Mouse (Mus musculus) forebrain, postnatal 0 days (tissue): ENCODE results near the gene Gpc6. TPM values are rescaled to one million over a fixed set of nuclear protein-coding genes. Genes with fewer than 3 reads are reported as not detected.

Experiments
- ATAC-seq: fragments of 200-750 bp; cut with Nextera tagmentation; 2 replicates; pipeline ENCODE4 v1.8.0; 2017; ENCODE audit warnings: mild to moderate bottlenecking, moderate library complexity
- DNase-seq: peaks from one replicate; pipeline ENCODE4 v3.0.0-alpha.2; 2015
- H3K27ac ChIP-seq: fragments of 300-500 bp; sonication (generic); 2 replicates; pipeline ENCODE4 v1.5.1; 2014; ENCODE audit warnings: low read depth, mild to moderate bottlenecking, antibody characterized with exemption, low read length, moderate library complexity, mixed read lengths
- H3K27me3 ChIP-seq: fragments of 300-500 bp; sonication (generic); 2 replicates; pipeline ENCODE4 v1.6.1; 2014; ENCODE audit warnings: mild to moderate bottlenecking, low read length, mixed read lengths; ENCODE audit not compliant: insufficient read depth
- H3K36me3 ChIP-seq: fragments of 300-500 bp; sonication (generic); 2 replicates; pipeline ENCODE4 v1.6.1; 2014; ENCODE audit warnings: mild to moderate bottlenecking, moderate library complexity; ENCODE audit not compliant: insufficient read depth
- H3K4me1 ChIP-seq: fragments of 300-500 bp; sonication (generic); 2 replicates; pipeline ENCODE4 v1.6.1; 2014; ENCODE audit warnings: antibody characterized with exemption; ENCODE audit not compliant: insufficient read depth
- H3K4me2 ChIP-seq: fragments of 300-500 bp; sonication (generic); 2 replicates; pipeline ENCODE4 v1.6.1; 2014; ENCODE audit warnings: low read depth, mild to moderate bottlenecking, moderate library complexity
- H3K4me3 ChIP-seq: fragments of 300-500 bp; sonication (generic); 2 replicates; pipeline ENCODE4 v1.5.1; 2014; ENCODE audit warnings: low read depth, low read length, mixed read lengths
- H3K9ac ChIP-seq: fragments of 300-500 bp; sonication (generic); 2 replicates; pipeline ENCODE4 v1.6.1; 2014; ENCODE audit warnings: mild to moderate bottlenecking
- H3K9me3 ChIP-seq: fragments of 300-500 bp; sonication (generic); 2 replicates; pipeline ENCODE4 v1.6.1; 2016; ENCODE audit warnings: low read length
- CTCF ChIP-seq: sonication (generic); IDR thresholded peaks from 2 replicates; pipeline ENCODE4 v1.5.1; 2016; ENCODE audit warnings: antibody characterized with exemption, control low read depth, low read depth
- WGBS: fragments of 180-500 bp; shearing (Covaris S2); extraction: QIAGEN DNeasy Blood & Tissue Kit; methylation state at CpG from one replicate; pipeline ENCODE4 v1.1.7; 2014; 5-methylcytosine and 5-hydroxymethylcytosine counted together
- polyA plus RNA-seq: library from polyadenylated mRNA; unstranded; fragments of >200 nt; fragmentation: Nextera tagmentation; extraction: Ambion mirVana; gene quantifications from 2 replicates; pipeline ENCODE4 v1.2.1, GENCODE M21; 2015
- total RNA-seq: library from RNA; depleted of rRNA; stranded (reverse); fragments of >200 nt; gene quantifications from 2 replicates; pipeline ENCODE4 v1.2.3, GENCODE M21; 2014

The Gpc6 gene
- total and polyA plus RNA-seq, 2 experiments from 2014 or later: 10.9 to 20.8 TPM

- H3K9me3 ChIP-seq: no peaks in the 10 kb centered on the region
- ATAC-seq (no peak), DNase-seq (no peak)
- H3K4me3 ChIP-seq: no peak overlapping the region
- no peaks in the 10 kb centered on the region for H3K4me1 ChIP-seq
- H3K27ac ChIP-seq: no peak overlapping the region
- H3K36me3 ChIP-seq: no peaks in the 10 kb centered on the region
- no peak overlapping the region for H3K9ac ChIP-seq
- no peak overlapping the region for H3K4me2 ChIP-seq
- WGBS: 85% methylated on average over 6 of the region's 6 CpGs
- no peak for TF ChIP-seq CTCF
- H3K27me3 ChIP-seq: no peaks in the 10 kb centered on the region
Measured at GRCm38 (mm10) chr14:117498785-117499184, 573.7 kb downstream of the Gpc6 start.

GRCm38 (mm10) chr14:117499354-117499753 lies 574.2 kb downstream of the Gpc6 start:
- H3K27me3 ChIP-seq: no peaks in the 10 kb centered on the region
- no peak for ATAC-seq
- H3K27ac ChIP-seq: no peak overlapping the region
- H3K4me3 ChIP-seq: no peak overlapping the region
- no peak overlapping the region for H3K9ac ChIP-seq
- H3K9me3 ChIP-seq: no peaks in the 10 kb centered on the region
- H3K4me2 ChIP-seq: no peak overlapping the region
- 59% methylated on average over 4 of the region's 4 CpGs for WGBS
- H3K4me1 ChIP-seq: no peaks in the 10 kb centered on the region
- DNase-seq: no peak
- H3K36me3 ChIP-seq: no peaks in the 10 kb centered on the region
- no peak for TF ChIP-seq CTCF

- Histone ChIP-seq H3K27me3 (no peaks in the 10 kb centered on the region), H3K4me1 (no peaks in the 10 kb centered on the region), H3K4me3 (no peak overlapping the region), H3K9ac (no peak overlapping the region), H3K4me2 (no peak overlapping the region), H3K27ac (no peak overlapping the region), H3K36me3 (no peaks in the 10 kb centered on the region), H3K9me3 (no peaks in the 10 kb centered on the region)
- ATAC-seq: no peak
- no peak for TF ChIP-seq CTCF
- 90% methylated on average over 2 of the region's 2 CpGs for WGBS
- DNase-seq: no peak
Measured at GRCm38 (mm10) chr14:117514829-117515228, 589.7 kb downstream of the Gpc6 start.

DNA sequence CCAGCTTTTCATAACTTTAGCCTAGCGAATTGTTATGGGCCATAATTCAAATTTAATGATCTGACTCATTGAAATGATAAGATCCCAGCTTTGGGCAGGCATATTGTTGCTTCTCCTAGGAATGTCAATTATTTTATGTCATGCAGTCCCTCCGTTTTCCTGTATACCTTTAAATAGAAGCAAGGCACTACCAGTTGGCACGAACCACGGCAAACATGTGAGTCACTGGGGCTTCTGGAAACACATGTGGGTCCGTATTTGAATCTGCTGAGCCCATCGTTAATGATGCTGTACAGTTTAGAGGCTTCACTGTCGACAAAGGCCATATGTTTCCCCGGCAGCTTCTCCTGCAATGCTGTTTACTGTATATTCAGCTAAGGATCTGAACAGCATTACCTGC lies 594.5 kb downstream of the Gpc6 start:
- Histone ChIP-seq H3K9ac (no peak overlapping the region), H3K27me3 (no peaks in the 10 kb centered on the region), H3K27ac (no peak overlapping the region), H3K4me1 (no peaks in the 10 kb centered on the region), H3K9me3 (no peaks in the 10 kb centered on the region), H3K4me3 (no peak overlapping the region), H3K4me2 (no peak overlapping the region), H3K36me3 (no peaks in the 10 kb centered on the region)
- WGBS: 37% methylated on average over 8 of the region's 8 CpGs
- no peak for TF ChIP-seq CTCF
- DNase-seq (peak; percentile 19), ATAC-seq (no peak; the same call in 1 of the 2 replicates)

DNA sequence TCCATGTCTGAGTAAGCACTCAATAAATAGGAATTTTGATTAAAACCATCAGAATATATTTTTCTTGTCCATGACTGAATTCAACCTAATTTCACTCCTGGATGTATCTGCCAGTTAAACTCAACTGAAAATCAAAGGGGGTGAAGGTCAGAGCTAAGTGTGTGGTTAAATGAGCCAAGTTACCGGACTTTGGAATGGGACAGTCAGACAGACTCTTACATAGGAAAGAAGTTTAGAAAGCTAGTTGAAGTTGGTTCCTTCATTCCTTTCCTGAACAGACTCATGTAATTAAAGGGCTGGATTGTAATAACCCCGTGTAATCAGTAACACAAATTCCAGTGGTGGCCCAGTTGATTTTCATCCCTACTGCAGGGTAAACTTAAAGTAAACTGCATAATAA lies 595.6 kb downstream of the Gpc6 start:
- H3K4me2 ChIP-seq: no peak overlapping the region
- WGBS: 87% methylated on average over 2 of the region's 2 CpGs
- H3K4me3 ChIP-seq: no peak overlapping the region
- no peak overlapping the region for H3K27ac ChIP-seq
- ATAC-seq (no peak), DNase-seq (no peak)
- no peak for TF ChIP-seq CTCF
- no peaks in the 10 kb centered on the region for H3K4me1 ChIP-seq
- no peaks in the 10 kb centered on the region for H3K27me3 ChIP-seq
- no peaks in the 10 kb centered on the region for H3K9me3 ChIP-seq
- H3K9ac ChIP-seq: no peak overlapping the region
- H3K36me3 ChIP-seq: no peaks in the 10 kb centered on the region

- no peaks in the 10 kb centered on the region for H3K27me3 ChIP-seq
- H3K27ac ChIP-seq: no peak overlapping the region
- H3K36me3 ChIP-seq: no peaks in the 10 kb centered on the region
- no peak overlapping the region for H3K4me3 ChIP-seq
- no peaks in the 10 kb centered on the region for H3K9me3 ChIP-seq
- 72% methylated on average over 6 of the region's 6 CpGs for WGBS
- DNase-seq: no peak
- H3K4me2 ChIP-seq: no peak overlapping the region
- H3K4me1 ChIP-seq: no peaks in the 10 kb centered on the region
- H3K9ac ChIP-seq: no peak overlapping the region
- no peak for ATAC-seq
- no peak for TF ChIP-seq CTCF
Measured at GRCm38 (mm10) chr14:117525133-117525532, 600.0 kb downstream of the Gpc6 start.

DNA sequence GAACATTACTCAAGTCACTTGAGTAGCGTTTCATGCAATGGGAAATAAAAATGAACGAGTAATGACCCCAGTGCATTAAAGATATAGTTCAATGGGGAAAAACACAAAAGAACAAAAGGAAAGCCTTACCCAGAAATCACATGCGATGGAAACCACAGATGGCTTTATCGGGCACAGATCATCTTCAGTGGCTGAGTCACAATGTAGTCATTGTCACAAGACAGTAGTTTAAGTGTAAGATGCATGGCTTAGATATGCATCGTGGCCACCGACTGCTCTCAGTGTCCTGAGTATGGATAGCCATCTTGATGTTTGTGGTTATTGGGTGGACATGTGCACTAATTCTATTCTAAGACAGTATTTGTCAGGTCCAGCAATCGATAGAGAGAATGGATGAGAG lies 601.9 kb downstream of the Gpc6 start:
- WGBS: 90% methylated on average over 7 of the region's 7 CpGs
- H3K4me3 ChIP-seq: no peak overlapping the region
- TF ChIP-seq CTCF: no peak
- no peak overlapping the region for H3K9ac ChIP-seq
- H3K4me2 ChIP-seq: no peak overlapping the region
- H3K4me1 ChIP-seq: no peaks in the 10 kb centered on the region
- no peaks in the 10 kb centered on the region for H3K27me3 ChIP-seq
- ATAC-seq (no peak), DNase-seq (no peak)
- no peaks in the 10 kb centered on the region for H3K36me3 ChIP-seq
- H3K9me3 ChIP-seq: no peaks in the 10 kb centered on the region
- no peak overlapping the region for H3K27ac ChIP-seq

- Histone ChIP-seq H3K4me1 (no peaks in the 10 kb centered on the region), H3K27me3 (no peaks in the 10 kb centered on the region), H3K9me3 (no peaks in the 10 kb centered on the region), H3K9ac (no peak overlapping the region), H3K36me3 (no peaks in the 10 kb centered on the region), H3K27ac (no peak overlapping the region), H3K4me2 (no peak overlapping the region), H3K4me3 (no peak overlapping the region)
- ATAC-seq: peak; percentile 74; the same call in 1 of the 2 replicates
- WGBS: 37% methylated on average over 3 of the region's 3 CpGs
- DNase-seq: peak; percentile 42
- TF ChIP-seq CTCF: no peak
Measured at GRCm38 (mm10) chr14:117529439-117529838, 604.3 kb downstream of the Gpc6 start.
